Mouse (Mus musculus): Measurements from ENCODE around the gene Stxbp4.
A peak's percentile ranks its signal among the peaks of the same experiment; 100 is the strongest.

Gene Stxbp4

GRCm38 (mm10) chr11:90637440-90638311 is at the start of gene Stxbp4, which contains the start of gene Cox11:
TSS of gene Stxbp4 (minus strand) at chr11:90638084.
TSS of gene Cox11 (plus strand) at chr11:90638173.
- DNase-seq (ENCODE audit: low spot score) = peak; percentile 94

- DNase-seq (ENCODE audit: low spot score) = no peak
Observed at GRCm38 (mm10) chr11:90687040-90687439, 49.2 kb upstream of the Stxbp4 start.

- no peak for DNase-seq (ENCODE audit: low spot score)
Observed at GRCm38 (mm10) chr11:90686287-90687025, 48.6 kb upstream of the Stxbp4 start.

GRCm38 (mm10) chr11:90685196-90685595 is 47.3 kb upstream of the Stxbp4 start:
- no peak for DNase-seq (ENCODE audit: low spot score)

DNA sequence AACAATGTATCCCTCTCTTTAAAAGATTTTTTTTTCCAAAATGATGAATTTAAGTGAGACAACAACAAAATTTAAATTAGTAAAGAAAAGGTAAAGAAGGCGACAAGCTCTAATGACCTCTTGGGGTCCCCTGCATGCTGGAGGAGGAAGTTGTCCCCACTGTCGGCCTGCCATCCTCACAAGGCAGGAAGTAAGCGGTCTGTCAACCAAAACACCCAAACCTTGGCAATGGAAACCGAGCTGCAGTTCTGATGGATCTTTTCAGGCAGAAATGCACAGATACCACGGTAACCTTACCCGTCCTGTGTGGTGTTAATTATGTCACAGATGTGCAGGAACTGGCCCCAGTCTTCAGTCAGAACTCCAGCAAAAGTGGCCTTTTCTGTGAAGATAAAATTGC is 46.9 kb upstream of the Stxbp4 start:
- no peak for DNase-seq (ENCODE audit: low spot score)

- DNase-seq (ENCODE audit: low spot score) = no peak
Observed at GRCm38 (mm10) chr11:90681171-90681570, 43.3 kb upstream of the Stxbp4 start.

DNA sequence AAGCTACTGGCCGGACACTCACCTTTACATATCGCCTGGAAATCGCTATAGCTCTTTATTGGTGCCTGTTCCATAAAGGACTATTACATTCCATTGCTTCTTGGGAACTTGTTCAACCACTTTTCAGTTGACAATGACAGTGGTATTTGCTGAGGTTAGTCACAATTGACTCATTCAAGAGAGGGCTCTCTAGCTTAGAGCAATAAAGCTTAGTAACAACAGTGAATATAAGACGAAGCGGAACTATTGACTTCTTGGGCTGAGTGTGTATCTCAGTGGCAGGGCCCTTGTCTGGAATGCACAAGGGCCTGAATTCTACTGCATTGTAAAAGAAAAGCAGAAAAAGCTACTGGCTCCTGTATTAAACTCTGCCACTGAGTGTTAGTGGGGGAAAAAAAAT is 40.7 kb upstream of the Stxbp4 start:
- DNase-seq (ENCODE audit: low spot score) = no peak

DNA sequence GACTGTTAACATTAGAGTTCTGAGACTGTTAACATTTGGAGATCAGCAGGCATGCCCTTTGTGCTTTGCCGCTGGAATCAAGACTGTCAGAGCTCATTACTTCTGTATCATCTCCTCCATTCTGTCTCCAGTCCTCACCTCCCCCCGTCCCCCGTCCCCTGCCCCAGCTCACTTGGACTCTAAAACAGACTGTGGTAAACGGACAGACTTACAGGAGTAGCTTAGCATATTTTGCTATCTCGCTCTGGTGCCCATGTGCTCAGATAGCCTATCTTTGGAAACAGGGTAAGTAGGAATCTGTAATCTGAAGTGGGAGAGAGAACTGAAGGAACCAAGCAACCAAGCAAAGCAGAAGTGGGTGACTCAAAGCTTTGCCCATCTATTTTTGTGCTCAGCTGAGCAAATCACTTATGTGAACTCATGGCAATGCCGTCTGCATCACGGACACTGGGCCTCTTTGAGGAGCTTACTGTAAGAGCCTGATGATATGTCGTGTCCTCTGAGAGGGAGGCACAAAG is 39.9 kb upstream of the Stxbp4 start:
- no peak for DNase-seq (ENCODE audit: low spot score)

GRCm38 (mm10) chr11:90677027-90677426 is 39.1 kb upstream of the Stxbp4 start:
- no peak for DNase-seq (ENCODE audit: low spot score)

- no peak for DNase-seq (ENCODE audit: low spot score)
Observed at GRCm38 (mm10) chr11:90675479-90676110, 37.7 kb upstream of the Stxbp4 start.

DNA sequence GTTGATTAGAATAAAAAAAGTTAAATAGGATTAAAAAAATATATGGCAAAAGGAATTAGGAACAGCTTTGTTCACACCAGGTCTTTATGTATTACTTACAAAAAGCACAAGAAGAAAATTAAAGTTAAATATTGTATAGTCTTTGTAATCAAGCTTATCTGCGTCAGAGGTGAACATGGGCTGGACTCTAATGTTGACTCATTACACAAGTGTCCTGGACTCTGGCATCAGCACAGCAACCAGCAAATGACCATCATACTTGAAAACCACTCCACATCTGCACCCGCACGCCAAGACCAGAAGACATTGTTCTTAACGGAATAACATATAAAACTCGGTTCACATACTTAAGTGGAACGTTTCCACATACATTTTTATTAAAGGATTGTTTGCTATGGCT is 29.4 kb upstream of the Stxbp4 start:
- DNase-seq (ENCODE audit: low spot score) = peak; percentile 40

- no peak for DNase-seq (ENCODE audit: low spot score)
Observed at GRCm38 (mm10) chr11:90666916-90667315, 29.0 kb upstream of the Stxbp4 start.

- DNase-seq (ENCODE audit: low spot score) = peak; percentile 75
Observed at GRCm38 (mm10) chr11:90666144-90666757, 28.4 kb upstream of the Stxbp4 start.

- DNase-seq (ENCODE audit: low spot score) = peak; percentile 67
Observed at GRCm38 (mm10) chr11:90665161-90665560, 27.3 kb upstream of the Stxbp4 start.

- DNase-seq (ENCODE audit: low spot score) = peak; percentile 61
Observed at GRCm38 (mm10) chr11:90664345-90664986, 26.6 kb upstream of the Stxbp4 start.

GRCm38 (mm10) chr11:90663618-90664297 is 25.9 kb upstream of the Stxbp4 start:
- peak; percentile 29 for DNase-seq (ENCODE audit: low spot score)

GRCm38 (mm10) chr11:90663052-90663451 is 25.2 kb upstream of the Stxbp4 start:
- DNase-seq (ENCODE audit: low spot score) = peak; percentile 29

DNA sequence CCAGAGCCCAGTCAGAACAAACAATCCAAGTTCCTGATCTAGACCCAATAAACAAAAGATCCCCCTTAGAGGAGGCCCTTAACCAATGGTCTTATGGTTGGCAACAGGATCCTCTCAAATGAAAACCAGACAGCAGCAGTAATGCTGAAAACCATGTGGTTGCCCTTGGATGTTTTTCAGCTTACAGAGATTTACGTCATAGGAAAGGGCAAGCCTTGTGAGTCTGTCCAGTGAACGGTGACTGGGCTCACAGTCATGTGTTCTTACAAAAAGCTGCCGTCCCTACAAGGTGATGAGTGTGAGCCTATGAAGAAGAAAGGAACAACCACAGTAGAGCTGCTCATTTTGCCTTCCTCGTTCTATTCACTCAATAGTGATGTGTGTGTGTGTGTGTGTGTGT is 22.8 kb upstream of the Stxbp4 start:
- no peak for DNase-seq (ENCODE audit: low spot score)

- peak; percentile 26 for DNase-seq (ENCODE audit: low spot score)
Observed at GRCm38 (mm10) chr11:90657527-90657926, 19.6 kb upstream of the Stxbp4 start.

DNA sequence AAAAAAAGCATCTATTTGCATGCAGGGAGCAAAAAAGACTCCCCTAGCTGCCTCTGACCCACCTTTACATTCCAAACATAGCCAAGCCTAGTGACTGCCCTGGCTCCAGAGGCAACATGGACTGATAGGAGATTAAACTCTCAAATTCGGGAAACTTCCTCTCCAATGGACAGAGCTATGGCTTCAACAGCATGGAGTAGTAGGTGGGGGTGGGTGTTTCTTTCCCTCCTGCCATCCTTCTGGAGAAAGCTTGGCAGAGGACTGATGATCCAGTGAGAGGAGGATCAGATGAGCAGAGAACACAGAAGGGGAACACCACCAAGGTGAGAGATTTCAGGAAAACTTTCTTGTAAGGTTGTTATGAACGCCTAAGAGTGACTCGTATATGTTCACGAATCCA is 14.7 kb upstream of the Stxbp4 start:
- no peak for DNase-seq (ENCODE audit: low spot score)
